Mouse (Mus musculus) embryonic facial prominence, embryonic 15.5 days (tissue): Measurements from ENCODE around the gene B3galt1. TPM values are rescaled to one million over a fixed set of nuclear protein-coding genes. Genes with fewer than 3 reads are reported as not detected.

Experiments used
- ATAC-seq: fragments of 200-750 bp; cut with Nextera tagmentation; 2 replicates; pipeline ENCODE4 v1.8.0; 2017; ENCODE audit warnings: low read depth, moderate TSS enrichment; ENCODE audit not compliant: insufficient number of reproducible peaks, low FRiP score, low TSS enrichment
- H3K27ac ChIP-seq: fragments of 300-500 bp; sonication (generic); replicated peaks from 2 replicates; pipeline ENCODE4 v1.5.1; 2015; ENCODE audit warnings: mild to moderate bottlenecking, inconsistent platforms
- H3K27me3 ChIP-seq: fragments of 300-500 bp; sonication (generic); 2 replicates; pipeline ENCODE4 v1.6.1; 2015; ENCODE audit warnings: inconsistent platforms
- H3K36me3 ChIP-seq: fragments of 300-500 bp; sonication (generic); 2 replicates; pipeline ENCODE4 v1.6.1; 2015; ENCODE audit warnings: mild to moderate bottlenecking, inconsistent platforms
- H3K4me1 ChIP-seq: fragments of 300-500 bp; sonication (generic); 2 replicates; pipeline ENCODE4 v1.6.1; 2015; ENCODE audit warnings: inconsistent platforms
- H3K4me2 ChIP-seq: fragments of 300-500 bp; sonication (generic); replicated peaks from 2 replicates; pipeline ENCODE4 v1.6.1; 2015; ENCODE audit warnings: mild to moderate bottlenecking, inconsistent platforms
- H3K4me3 ChIP-seq: fragments of 300-500 bp; sonication (generic); replicated peaks from 2 replicates; pipeline ENCODE4 v1.5.1; 2015; ENCODE audit warnings: mild to moderate bottlenecking, inconsistent platforms
- H3K9ac ChIP-seq: fragments of 300-500 bp; sonication (generic); 2 replicates; pipeline ENCODE4 v1.6.1; 2015; ENCODE audit warnings: inconsistent platforms
- H3K9me3 ChIP-seq: fragments of 300-500 bp; sonication (generic); replicated peaks from 2 replicates; pipeline ENCODE4 v1.6.1; 2016; ENCODE audit warnings: inconsistent platforms
- WGBS: fragments of 180-500 bp; shearing (Covaris S2); methylation state at CpG from one replicate; pipeline ENCODE4 v1.1.7; 2015; 5-methylcytosine and 5-hydroxymethylcytosine counted together
- polyA plus RNA-seq: library from polyadenylated mRNA; unstranded; fragments of >200 nt; fragmentation: Nextera tagmentation; extraction: Ambion mirVana; gene quantifications from 2 replicates; pipeline ENCODE4 v1.2.1, GENCODE M21; 2015

B3galt1 gene
- polyA plus RNA-seq, 1 experiment from 2014 or later: 4.8 TPM

- Histone ChIP-seq H3K4me2 (no peak overlapping the region), H3K27ac (no peak overlapping the region), H3K4me3 (no peak overlapping the region), H3K4me1 (no peaks in the 10 kb centered on the region), H3K9me3 (no peaks in the 10 kb centered on the region), H3K36me3 (no peaks in the 10 kb centered on the region), H3K27me3 (no peaks in the 10 kb centered on the region), H3K9ac (no peak overlapping the region)
- WGBS: 80% methylated on average over 3 of the region's 3 CpGs
- no peak for ATAC-seq
Observed at GRCm38 (mm10) chr2:67751585-67751984, 185.9 kb downstream of the B3galt1 start.

DNA sequence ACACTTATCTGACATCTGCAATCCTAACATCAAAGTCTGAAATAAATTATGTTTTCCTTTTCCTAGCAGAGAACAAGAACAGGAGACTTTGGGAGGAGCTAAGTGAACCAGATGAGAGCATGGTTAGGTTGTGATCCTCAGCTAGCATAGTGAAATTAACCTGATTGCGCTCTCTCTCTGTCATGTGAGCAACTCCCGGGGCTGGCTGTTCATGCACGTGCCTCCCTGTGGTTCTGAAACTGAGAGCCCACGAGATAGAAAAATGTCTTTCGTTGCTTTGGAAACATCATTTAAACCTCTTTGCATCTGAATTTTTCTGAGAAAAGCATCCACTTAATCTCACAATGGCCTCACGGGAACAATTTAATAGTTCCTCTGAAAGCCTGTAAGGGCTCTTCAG is 190.8 kb downstream of the B3galt1 start:
- no peak overlapping the region for H3K27ac ChIP-seq
- 44% methylated on average over 6 of the region's 6 CpGs for WGBS

GRCm38 (mm10) chr2:67787536-67787935 is 221.9 kb downstream of the B3galt1 start:
- Histone ChIP-seq H3K4me1 (no peaks in the 10 kb centered on the region), H3K9me3 (no peaks in the 10 kb centered on the region), H3K4me2 (no peak overlapping the region), H3K27me3 (no peaks in the 10 kb centered on the region), H3K27ac (no peak overlapping the region), H3K9ac (no peak overlapping the region), H3K4me3 (no peak overlapping the region), H3K36me3 (no peaks in the 10 kb centered on the region)
- ATAC-seq: no peak
- WGBS: 82% methylated on average over 3 of the region's 3 CpGs

More for the DNA sequence above, 190.8 kb downstream of the B3galt1 start:
- no peak overlapping the region for H3K4me2 ChIP-seq
- no peaks in the 10 kb centered on the region for H3K36me3 ChIP-seq
- no peak overlapping the region for H3K9ac ChIP-seq
- H3K4me3 ChIP-seq: no peak overlapping the region
- no peaks in the 10 kb centered on the region for H3K27me3 ChIP-seq
- no peaks in the 10 kb centered on the region for H3K4me1 ChIP-seq
- no peak for ATAC-seq
- no peaks in the 10 kb centered on the region for H3K9me3 ChIP-seq

DNA sequence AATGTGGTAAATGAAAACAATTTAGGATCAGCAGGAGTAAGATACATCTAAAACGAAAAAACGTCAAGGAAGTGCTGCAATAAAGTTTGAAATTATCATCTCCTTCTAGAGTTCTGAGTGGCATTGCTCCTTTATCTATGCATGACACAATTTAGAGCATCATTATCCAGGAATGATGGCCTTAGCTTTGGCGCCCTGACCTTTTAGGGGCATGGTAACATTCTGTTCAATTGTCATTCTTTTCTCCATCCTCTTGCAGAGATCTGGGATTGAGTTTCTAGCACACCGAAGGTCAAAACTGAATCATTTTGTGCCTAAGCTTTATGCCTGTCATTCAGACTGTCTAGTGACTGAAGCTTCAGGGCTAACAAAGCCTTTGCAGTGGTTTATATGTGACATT is 231.9 kb downstream of the B3galt1 start:
- Histone ChIP-seq H3K4me2 (no peak overlapping the region), H3K27ac (no peak overlapping the region), H3K4me1 (no peaks in the 10 kb centered on the region), H3K27me3 (no peaks in the 10 kb centered on the region), H3K36me3 (no peaks in the 10 kb centered on the region), H3K4me3 (no peak overlapping the region), H3K9ac (no peak overlapping the region), H3K9me3 (no peaks in the 10 kb centered on the region)
- WGBS: 75% methylated on average over 4 of the region's 4 CpGs
- no peak for ATAC-seq

GRCm38 (mm10) chr2:67799981-67800380 is 234.3 kb downstream of the B3galt1 start:
- no peak for ATAC-seq
- no peaks in the 10 kb centered on the region for H3K27me3 ChIP-seq
- no peak overlapping the region for H3K27ac ChIP-seq
- no peaks in the 10 kb centered on the region for H3K9me3 ChIP-seq
- no peaks in the 10 kb centered on the region for H3K36me3 ChIP-seq
- no peak overlapping the region for H3K9ac ChIP-seq
- H3K4me3 ChIP-seq: no peak overlapping the region
- WGBS: 72% methylated on average over 3 of the region's 3 CpGs
- no peaks in the 10 kb centered on the region for H3K4me1 ChIP-seq
- H3K4me2 ChIP-seq: no peak overlapping the region

DNA sequence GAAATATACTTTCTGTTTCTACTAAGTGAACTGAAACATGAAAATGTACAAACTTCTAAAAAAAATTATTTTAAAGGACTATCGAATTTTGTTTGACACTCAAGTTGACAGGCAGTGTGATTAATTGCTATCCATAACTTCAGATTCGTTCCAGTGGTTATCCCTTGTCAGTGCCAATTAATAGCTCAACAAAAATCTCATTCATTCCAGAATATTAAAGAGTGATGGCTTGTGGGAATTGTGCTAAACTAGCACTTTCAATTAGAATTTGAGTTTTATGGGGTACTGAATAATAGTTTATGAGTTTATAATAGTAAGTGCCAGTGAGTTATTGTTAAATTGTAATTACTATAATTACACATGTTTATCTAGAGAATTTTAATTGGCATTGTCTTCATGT is 250.5 kb downstream of the B3galt1 start:
- Histone ChIP-seq H3K4me1 (no peaks in the 10 kb centered on the region), H3K27ac (no peak overlapping the region), H3K9me3 (no peaks in the 10 kb centered on the region), H3K4me3 (no peak overlapping the region), H3K27me3 (no peaks in the 10 kb centered on the region), H3K4me2 (no peak overlapping the region), H3K36me3 (no peaks in the 10 kb centered on the region), H3K9ac (no peak overlapping the region)
- WGBS: 51% methylated on average over 2 of the region's 2 CpGs
- no peak for ATAC-seq

GRCm38 (mm10) chr2:67818014-67818413 is 252.3 kb downstream of the B3galt1 start:
- 42% methylated on average over 2 of the region's 2 CpGs for WGBS
- no peaks in the 10 kb centered on the region for H3K27me3 ChIP-seq
- H3K4me3 ChIP-seq: no peak overlapping the region
- H3K4me2 ChIP-seq: no peak overlapping the region
- ATAC-seq: no peak
- H3K4me1 ChIP-seq: no peaks in the 10 kb centered on the region
- H3K9me3 ChIP-seq: no peaks in the 10 kb centered on the region
- H3K36me3 ChIP-seq: no peaks in the 10 kb centered on the region
- no peak overlapping the region for H3K9ac ChIP-seq
- H3K27ac ChIP-seq: no peak overlapping the region

- WGBS: 81% methylated on average over 5 of the region's 5 CpGs
- no peak for ATAC-seq
- Histone ChIP-seq H3K9me3 (no peaks in the 10 kb centered on the region), H3K27me3 (no peaks in the 10 kb centered on the region), H3K9ac (no peak overlapping the region), H3K27ac (no peak overlapping the region), H3K4me2 (no peak overlapping the region), H3K4me3 (no peak overlapping the region), H3K36me3 (no peaks in the 10 kb centered on the region), H3K4me1 (no peaks in the 10 kb centered on the region)
Observed at GRCm38 (mm10) chr2:67822360-67822759, 256.7 kb downstream of the B3galt1 start.

- no peak overlapping the region for H3K4me3 ChIP-seq
- ATAC-seq: no peak
- no peak overlapping the region for H3K9ac ChIP-seq
- H3K9me3 ChIP-seq: no peaks in the 10 kb centered on the region
- no peaks in the 10 kb centered on the region for H3K27me3 ChIP-seq
- 79% methylated on average over 4 of the region's 4 CpGs for WGBS
- H3K36me3 ChIP-seq: no peaks in the 10 kb centered on the region
- no peaks in the 10 kb centered on the region for H3K4me1 ChIP-seq
- no peak overlapping the region for H3K4me2 ChIP-seq
- no peak overlapping the region for H3K27ac ChIP-seq
Observed at GRCm38 (mm10) chr2:67827697-67828096, 262.0 kb downstream of the B3galt1 start.

DNA sequence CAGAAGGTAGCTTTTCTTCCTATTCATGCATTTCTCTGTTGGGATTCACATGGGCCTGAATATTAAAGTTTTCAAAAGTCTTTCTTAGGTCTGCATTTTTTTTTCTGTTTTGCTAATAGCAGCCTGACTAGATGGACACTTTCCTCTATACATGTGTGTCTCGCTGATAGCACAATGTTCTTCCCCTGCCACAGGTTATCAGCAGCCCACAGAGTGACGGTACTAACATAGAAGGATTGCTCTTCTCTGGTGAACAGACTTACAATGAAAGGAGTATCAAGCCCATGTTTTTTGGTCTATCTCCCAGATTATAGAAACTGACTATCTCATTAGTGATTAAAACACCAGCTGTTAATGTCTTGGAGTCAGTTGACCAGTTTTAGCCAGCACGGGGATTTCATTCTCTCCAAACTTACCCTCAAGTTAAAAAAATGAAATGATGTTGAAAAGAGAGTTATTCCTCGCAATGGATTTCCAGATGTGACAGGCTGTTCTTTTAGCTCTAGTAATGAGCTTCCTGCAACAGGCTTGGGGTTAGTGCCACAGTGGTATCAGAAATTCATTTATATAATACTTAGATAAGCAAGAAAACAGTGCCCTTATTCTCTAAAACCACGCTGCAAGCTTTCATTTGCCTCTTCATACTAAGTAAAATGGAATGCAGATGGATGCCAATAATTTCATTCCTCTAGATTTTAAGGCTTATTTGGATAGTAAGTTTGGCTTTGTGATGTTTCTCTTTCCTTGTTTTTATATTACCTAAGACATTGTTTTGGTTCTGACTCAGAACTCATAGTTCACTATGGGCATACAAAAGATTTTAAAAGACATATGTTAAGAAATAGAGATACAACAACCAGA is 263.6 kb downstream of the B3galt1 start:
- Histone ChIP-seq H3K4me2 (no peak overlapping the region), H3K36me3 (no peaks in the 10 kb centered on the region), H3K9me3 (no peaks in the 10 kb centered on the region), H3K4me1 (no peaks in the 10 kb centered on the region), H3K27me3 (no peaks in the 10 kb centered on the region), H3K9ac (no peak overlapping the region), H3K27ac (no peak overlapping the region), H3K4me3 (no peak overlapping the region)
- 66% methylated on average over 5 of the region's 5 CpGs for WGBS
- ATAC-seq: no peak

GRCm38 (mm10) chr2:67847806-67848205 is 282.1 kb downstream of the B3galt1 start:
- H3K9ac ChIP-seq: no peak overlapping the region
- 83% methylated on average over 8 of the region's 8 CpGs for WGBS
- ATAC-seq: no peak
- H3K9me3 ChIP-seq: no peaks in the 10 kb centered on the region
- H3K27me3 ChIP-seq: no peaks in the 10 kb centered on the region
- no peak overlapping the region for H3K27ac ChIP-seq
- no peaks in the 10 kb centered on the region for H3K36me3 ChIP-seq
- H3K4me3 ChIP-seq: no peak overlapping the region
- H3K4me1 ChIP-seq: no peaks in the 10 kb centered on the region
- H3K4me2 ChIP-seq: no peak overlapping the region

GRCm38 (mm10) chr2:67850725-67851124 is 285.1 kb downstream of the B3galt1 start:
- Histone ChIP-seq H3K36me3 (no peaks in the 10 kb centered on the region), H3K27ac (no peak overlapping the region), H3K4me3 (no peak overlapping the region), H3K4me1 (no peaks in the 10 kb centered on the region), H3K9ac (no peak overlapping the region), H3K9me3 (no peaks in the 10 kb centered on the region), H3K27me3 (no peaks in the 10 kb centered on the region), H3K4me2 (no peak overlapping the region)
- ATAC-seq: no peak
- WGBS: 74% methylated on average over 3 of the region's 3 CpGs
